Mouse (Mus musculus) subcutaneous adipose tissue, adult 2 months (tissue): ENCODE results near the gene Herc2. TPM values are rescaled to one million over a fixed set of nuclear protein-coding genes. Genes with fewer than 3 reads are reported as not detected.

Experiments
- polyA plus RNA-seq: library from polyadenylated mRNA; depleted of rRNA; stranded (reverse); fragments of >200 nt; gene quantifications from 2 replicates; pipeline ENCODE4 v1.2.3, GENCODE M21; 2012; ENCODE audit warnings: low replicate concordance; rRNA removed

The Herc2 gene
- 23.6 and 29.6 TPM in 2 replicates for polyA plus RNA-seq

GRCm38 (mm10) chr7:56049831-56050321, at the start of gene Herc2:
Gene Herc2 (plus strand): TSS chr7:56050196.

GRCm38 (mm10) chr7:56019930-56020253, 30.1 kb upstream of the Herc2 start, which contains the start of gene Nipa1:
Gene Nipa1 (minus strand): TSS chr7:56019954.

GRCm38 (mm10) chr7:56239543-56239942, 189.5 kb downstream of the Herc2 start, which contains the start of gene Oca2:
Gene Oca2 (plus strand): TSS chr7:56239760.

Other genes starting within 250 kb of the Herc2 start
- 44.4 and 104 TPM in 2 replicates for gene Cyfip1, start 208.5 kb upstream of the Herc2 start, polyA plus RNA-seq
- gene Nipa2, start 87.7 kb upstream of the Herc2 start, polyA plus RNA-seq: 7.0 and 19.6 TPM in 2 replicates
- 6.8 and 7.0 TPM in 2 replicates for gene Nipa1, start 30.2 kb upstream of the Herc2 start, polyA plus RNA-seq
- not detected in 2 replicates for gene Oca2, start 189.6 kb downstream of the Herc2 start, polyA plus RNA-seq